Mouse (Mus musculus) liver, adult 2 months (tissue): ENCODE measurements at regions not wholly inside any gene's neighbourhood (a gene's known extent, or its start where the extent isn't known, plus 50 kb on each side); places are given as distances from the start of the nearest gene placed in this dataset.

ENCODE experiments used
- DNase-seq: peaks from one replicate; pipeline ENCODE4 v3.0.0-alpha.2; 2011; ENCODE audit warnings: low read depth, low spot score; ENCODE audit errors: extremely low read depth
- H3K27ac ChIP-seq: fragments of 200-500 bp; replicated peaks from 2 replicates; pipeline ENCODE4 v1.5.1; 2012; ENCODE audit warnings: low read depth, mild to moderate bottlenecking, control low read depth, inconsistent platforms, low read length; ENCODE audit not compliant: insufficient read depth
- H3K27me3 ChIP-seq: fragments of 200-500 bp; 2 replicates; pipeline ENCODE4 v1.6.1; 2012; ENCODE audit warnings: mild to moderate bottlenecking, moderate library complexity, low read length, inconsistent platforms; ENCODE audit not compliant: control insufficient read depth, insufficient read depth
- H3K36me3 ChIP-seq: fragments of 200-500 bp; 2 replicates; pipeline ENCODE4 v1.6.1; 2012; ENCODE audit warnings: low read length, inconsistent platforms; ENCODE audit not compliant: control insufficient read depth, insufficient read depth
- H3K4me1 ChIP-seq: fragments of 200-500 bp; 2 replicates; pipeline ENCODE4 v1.6.1; 2011; ENCODE audit warnings: low read length; ENCODE audit not compliant: control insufficient read depth, insufficient read depth
- H3K4me3 ChIP-seq: fragments of 200-500 bp; 2 replicates; pipeline ENCODE4 v1.5.1; 2011; ENCODE audit warnings: low read depth, mild to moderate bottlenecking, control low read depth, low read length, moderate library complexity; ENCODE audit not compliant: insufficient read depth
- H3K79me2 ChIP-seq: fragments of 200-500 bp; 2 replicates; pipeline ENCODE4 v1.6.1; 2012; ENCODE audit warnings: inconsistent platforms, mild to moderate bottlenecking, low read length, moderate library complexity; ENCODE audit not compliant: control insufficient read depth, insufficient read depth
- H3K9ac ChIP-seq: fragments of 200-500 bp; 2 replicates; pipeline ENCODE4 v1.6.1; 2012; ENCODE audit warnings: low read depth, mild to moderate bottlenecking, control low read depth, inconsistent platforms, low read length
- CTCF ChIP-seq: fragments of 200-500 bp; IDR thresholded peaks from 2 replicates; pipeline ENCODE4 v1.5.1; 2011; ENCODE audit warnings: low read depth, low read length, control low read depth
- POLR2A ChIP-seq: fragments of 200-500 bp; IDR thresholded peaks from 2 replicates; pipeline ENCODE4 v1.6.1; 2011; ENCODE audit warnings: low read length, control low read depth; ENCODE audit not compliant: insufficient read depth; ENCODE audit errors: extremely low read depth
- WGBS: fragments of 180-500 bp; shearing (Covaris S2); methylation state at CpG from one replicate; pipeline ENCODE4 v1.1.7; 2018; 5-methylcytosine and 5-hydroxymethylcytosine counted together

DNA sequence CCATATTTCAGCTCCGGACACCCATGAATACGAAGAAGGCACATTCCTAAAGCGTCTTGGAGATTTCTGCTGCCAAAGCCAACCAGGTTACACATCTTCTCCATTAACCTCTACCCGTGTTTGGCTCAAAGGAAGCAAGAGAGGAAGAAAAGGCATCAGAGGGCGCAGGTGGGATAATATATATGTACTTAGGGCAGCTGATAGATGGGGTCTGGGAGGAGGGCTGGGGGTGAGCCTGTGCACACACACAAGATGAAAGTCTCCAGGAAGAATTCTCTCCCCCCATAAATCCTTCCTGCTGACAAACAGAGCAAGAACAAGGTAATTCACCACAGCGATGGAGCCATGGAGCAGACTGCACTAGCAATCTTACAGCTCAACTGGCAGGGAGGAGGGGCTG is 529.5 kb upstream of the Kdm8 start:
- 73% methylated on average over 6 of the region's 6 CpGs for WGBS
- DNase-seq, result no peak
- Histone ChIP-seq H3K27ac (no peak overlapping the region), H3K36me3 (no peaks in the 10 kb centered on the region), H3K79me2 (no peaks in the 10 kb centered on the region), H3K27me3 (no peaks in the 10 kb centered on the region), H3K4me3 (no peak overlapping the region), H3K9ac (no peak overlapping the region), H3K4me1 (no peaks in the 10 kb centered on the region)
- TF ChIP-seq CTCF (no peak), POLR2A (no peak)

GRCm38 (mm10) chr7:124915637-124916036 is 528.8 kb upstream of the Kdm8 start:
- DNase-seq, result no peak
- TF ChIP-seq POLR2A (no peak), CTCF (no peak)
- Histone ChIP-seq H3K27ac (no peak overlapping the region), H3K9ac (no peak overlapping the region), H3K36me3 (no peaks in the 10 kb centered on the region), H3K79me2 (no peaks in the 10 kb centered on the region), H3K4me3 (no peak overlapping the region), H3K4me1 (no peaks in the 10 kb centered on the region), H3K27me3 (no peaks in the 10 kb centered on the region)
- 69% methylated on average over 5 of the region's 5 CpGs for WGBS

DNA sequence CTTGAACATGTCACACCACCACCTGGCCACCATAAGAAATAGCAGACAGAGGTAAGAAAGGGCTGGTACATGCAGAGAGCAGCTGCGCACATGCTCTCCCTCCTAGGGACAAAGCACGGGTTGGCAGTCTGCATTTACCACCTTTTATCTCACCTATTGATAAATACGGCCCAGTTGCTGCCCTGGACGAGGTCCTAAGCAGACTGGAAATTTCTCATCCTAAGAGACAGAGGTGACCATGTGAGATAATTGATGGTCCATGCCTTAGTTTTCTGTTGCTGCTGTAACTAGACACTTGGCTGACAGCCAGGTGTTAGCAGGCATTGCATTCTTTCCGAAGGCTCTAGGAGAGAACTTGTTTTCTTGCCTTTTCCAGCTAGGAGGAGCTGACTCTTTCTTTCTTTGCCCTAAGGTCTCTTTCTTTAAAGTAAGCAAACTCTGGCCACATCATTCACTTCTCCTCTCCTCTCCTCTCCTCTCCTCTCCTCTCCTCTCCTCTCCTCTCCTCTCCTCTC is 526.8 kb upstream of the Kdm8 start:
- H3K9ac ChIP-seq, result no peak overlapping the region
- H3K27ac ChIP-seq, result no peak overlapping the region
- DNase-seq, result no peak
- H3K4me1 ChIP-seq, result no peaks in the 10 kb centered on the region
- H3K4me3 ChIP-seq, result no peak overlapping the region
- TF ChIP-seq CTCF, result no peak
- no peak for TF ChIP-seq POLR2A
- 52% methylated on average over 5 of the region's 5 CpGs for WGBS
- H3K27me3 ChIP-seq, result no peaks in the 10 kb centered on the region
- no peaks in the 10 kb centered on the region for H3K36me3 ChIP-seq
- no peaks in the 10 kb centered on the region for H3K79me2 ChIP-seq

GRCm38 (mm10) chr7:124922806-124923205 is 521.7 kb upstream of the Kdm8 start:
- H3K4me3 ChIP-seq, result no peak overlapping the region
- WGBS, result 51% methylated on average over 7 of the region's 7 CpGs
- TF ChIP-seq CTCF (no peak), POLR2A (no peak)
- H3K4me1 ChIP-seq, result no peaks in the 10 kb centered on the region
- no peaks in the 10 kb centered on the region for H3K79me2 ChIP-seq
- no peak for DNase-seq
- H3K36me3 ChIP-seq, result no peaks in the 10 kb centered on the region
- no peak overlapping the region for H3K9ac ChIP-seq
- H3K27ac ChIP-seq, result no peak overlapping the region
- H3K27me3 ChIP-seq, result no peaks in the 10 kb centered on the region

- DNase-seq, result no peak
- H3K4me3 ChIP-seq, result no peak overlapping the region
- no peak overlapping the region for H3K9ac ChIP-seq
- H3K36me3 ChIP-seq, result no peaks in the 10 kb centered on the region
- H3K79me2 ChIP-seq, result no peaks in the 10 kb centered on the region
- no peak overlapping the region for H3K27ac ChIP-seq
- WGBS, result 77% methylated on average over 3 of the region's 3 CpGs
- H3K27me3 ChIP-seq, result no peaks in the 10 kb centered on the region
- TF ChIP-seq CTCF (no peak), POLR2A (no peak)
- H3K4me1 ChIP-seq, result no peaks in the 10 kb centered on the region
Measured at GRCm38 (mm10) chr7:124933573-124933972, 510.9 kb upstream of the Kdm8 start.

GRCm38 (mm10) chr7:124939357-124939756 is 505.1 kb upstream of the Kdm8 start:
- TF ChIP-seq POLR2A, result no peak
- TF ChIP-seq CTCF, result no peak
- no peaks in the 10 kb centered on the region for H3K79me2 ChIP-seq
- H3K4me1 ChIP-seq, result no peaks in the 10 kb centered on the region
- H3K36me3 ChIP-seq, result no peaks in the 10 kb centered on the region
- no peak for DNase-seq
- no peak overlapping the region for H3K4me3 ChIP-seq
- 67% methylated on average over 1 of the region's 1 CpGs for WGBS
- no peak overlapping the region for H3K9ac ChIP-seq
- no peaks in the 10 kb centered on the region for H3K27me3 ChIP-seq
- no peak overlapping the region for H3K27ac ChIP-seq
